Mouse (Mus musculus) layer of hippocampus, postnatal 14 days (tissue): ENCODE measurements around the gene Vmn1r60. TPM values are rescaled to one million over a fixed set of nuclear protein-coding genes. Genes with fewer than 3 reads are reported as not detected.
"Not testable (repeated sequence)": the region's sequence is repeated elsewhere in the genome, so short reads cannot be mapped to it uniquely, and the experiment has no call there.

ENCODE experiments used
- DNase-seq, 2 experiments: peaks; one replicate each; pipeline ENCODE4 v3.0.0; 2021 to 2022; ENCODE audit warnings: low spot score in 2 of 2, mixed read lengths in 1 of 2
- long read RNA-seq, 2 experiments: library from polyadenylated mRNA; stranded (forward); transcript quantifications; one replicate each; pipeline ENCODE4 v2.0.0; 2021
- total RNA-seq, 2 experiments: library from RNA; stranded (reverse); gene quantifications; 2 replicates each; pipeline ENCODE4 v1.2.3; 2021

The Vmn1r60 gene
- total RNA-seq = not detected
- long read RNA-seq, experiment 1 = 0 reads
- long read RNA-seq, experiment 2 = 0 reads

DNA sequence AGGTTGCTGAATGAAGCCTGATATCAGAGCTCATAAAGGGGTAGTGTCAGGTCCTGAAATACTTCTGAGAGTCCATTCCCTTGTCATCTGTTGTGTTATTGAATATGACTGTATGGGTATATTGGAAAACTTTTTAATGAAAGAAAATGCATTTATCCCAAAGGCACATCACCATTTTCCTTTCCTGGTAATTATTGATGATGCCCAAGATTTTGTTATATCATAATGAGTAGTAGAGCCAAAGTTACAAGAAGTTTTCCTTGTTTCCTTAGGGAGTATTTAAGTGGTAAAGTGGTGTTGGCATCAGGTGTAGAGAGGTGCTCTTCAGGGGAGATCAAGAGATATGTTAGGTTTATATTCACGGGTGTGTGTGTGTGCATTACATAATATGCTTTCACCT lies at the start of gene Vmn1r60:
Gene Vmn1r60, minus strand, starts transcription at position 101 of the 400 bp plus-strand sequence.
- DNase-seq = not testable (repeated sequence)

DNA sequence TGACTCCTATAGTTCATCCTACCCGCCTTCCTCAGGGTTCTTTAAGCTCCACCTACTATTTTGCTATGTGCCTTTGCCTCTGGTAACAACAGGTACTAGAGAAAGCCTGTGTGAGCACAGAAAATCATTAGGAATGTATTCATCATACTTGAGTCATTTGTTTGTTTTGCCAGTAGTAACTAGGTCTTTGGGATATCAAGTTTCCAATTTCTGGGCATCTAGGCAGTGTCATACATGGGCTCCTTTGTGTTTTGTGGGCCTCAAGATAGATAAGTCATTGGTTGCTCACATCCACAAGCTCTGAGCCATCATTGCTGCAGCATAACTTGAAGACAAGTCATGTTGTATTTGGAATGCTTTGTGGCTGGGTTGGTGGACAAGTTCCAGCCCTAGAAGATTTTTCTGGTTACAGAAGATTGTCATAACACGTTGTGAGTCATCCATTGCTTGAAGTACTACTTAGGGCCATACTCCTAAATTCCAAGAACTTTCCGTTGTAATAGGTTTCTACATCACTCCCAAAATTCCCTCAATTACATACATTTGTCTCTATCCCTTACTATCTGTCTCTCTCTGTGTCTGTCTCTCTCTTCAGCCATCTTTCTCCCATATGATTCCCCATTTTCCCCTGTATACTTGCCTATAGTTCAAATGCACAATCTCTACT lies 6.2 kb downstream of the Vmn1r60 start:
- not testable (repeated sequence) for DNase-seq

DNA sequence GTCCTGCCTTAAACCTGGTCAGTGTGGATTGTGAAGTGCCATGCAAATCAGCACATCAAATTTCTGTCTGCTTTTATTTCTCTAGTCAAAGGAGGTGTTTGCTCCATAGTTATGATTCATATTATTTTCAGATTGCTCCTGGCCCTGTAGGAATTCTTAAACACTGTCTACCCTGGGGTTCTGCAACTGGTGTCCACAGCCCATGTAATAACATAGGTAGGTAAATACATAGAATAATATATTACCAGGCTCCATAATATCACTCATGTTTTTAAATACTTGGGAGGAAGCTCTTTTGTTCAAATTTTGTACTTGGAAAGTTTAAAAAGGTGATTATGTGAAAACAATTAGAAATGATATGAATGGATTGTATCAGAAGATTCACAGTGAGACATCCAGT lies 53.3 kb downstream of the Vmn1r60 start, which contains the start of gene Vmn2r28:
Gene Vmn2r28, minus strand, starts transcription at position 101 of the 400 bp plus-strand sequence.
- not testable (repeated sequence) for DNase-seq

Other genes starting within 250 kb of the Vmn1r60 start
- not detected for gene Gm5065, start 196.8 kb downstream of the Vmn1r60 start, total RNA-seq
- not detected for gene Nlrp2, start 196.3 kb downstream of the Vmn1r60 start, total RNA-seq
- not detected for gene Vmn1r58, start 133.9 kb downstream of the Vmn1r60 start, total RNA-seq
- not detected for gene Vmn1r59, start 90.5 kb downstream of the Vmn1r60 start, total RNA-seq
- not detected for gene Vmn2r28, start 53.4 kb downstream of the Vmn1r60 start, total RNA-seq
- gene Vmn1r61, start 66.0 kb upstream of the Vmn1r60 start, total RNA-seq = not detected
- gene Vmn1r62, start 126.3 kb upstream of the Vmn1r60 start, total RNA-seq = not detected